Mouse (Mus musculus) heart, embryonic 11.5 days (tissue): ENCODE results near the gene Carmil1. TPM values are rescaled to one million over a fixed set of nuclear protein-coding genes. Genes with fewer than 3 reads are reported as not detected.
"Not testable (repeated sequence)": the region's sequence is repeated elsewhere in the genome, so short reads cannot be mapped to it uniquely, and the experiment has no call there.

Experiments used
- ATAC-seq: fragments of 200-750 bp; cut with Nextera tagmentation; replicated peaks from 2 replicates; pipeline ENCODE4 v1.8.0; 2017; ENCODE audit warnings: moderate library complexity; ENCODE audit not compliant: insufficient number of reproducible peaks, low FRiP score, low TSS enrichment
- H3K27ac ChIP-seq: fragments of 300-500 bp; sonication (generic); 2 replicates; pipeline ENCODE4 v1.5.1; 2014; ENCODE audit warnings: mild to moderate bottlenecking, low read depth, low read length
- H3K27me3 ChIP-seq: fragments of 300-500 bp; sonication (generic); 2 replicates; pipeline ENCODE4 v1.6.1; 2014; ENCODE audit warnings: mild to moderate bottlenecking, low read length, mixed read lengths; ENCODE audit not compliant: control insufficient read depth, insufficient read depth
- H3K36me3 ChIP-seq: fragments of 300-500 bp; sonication (generic); 2 replicates; pipeline ENCODE4 v1.6.1; 2014; ENCODE audit warnings: mild to moderate bottlenecking, low read length, moderate library complexity, mixed read lengths; ENCODE audit not compliant: control insufficient read depth, insufficient read depth
- H3K4me1 ChIP-seq: fragments of 300-500 bp; sonication (generic); 2 replicates; pipeline ENCODE4 v1.6.1; 2014; ENCODE audit warnings: low read length; ENCODE audit not compliant: control insufficient read depth, insufficient read depth
- H3K4me2 ChIP-seq: fragments of 300-500 bp; sonication (generic); 2 replicates; pipeline ENCODE4 v1.6.1; 2014; ENCODE audit warnings: mild to moderate bottlenecking, moderate library complexity
- H3K4me3 ChIP-seq: fragments of 300-500 bp; sonication (generic); 2 replicates; pipeline ENCODE4 v1.5.1; 2014; ENCODE audit warnings: low read depth, low read length
- H3K9ac ChIP-seq: fragments of 300-500 bp; sonication (generic); 2 replicates; pipeline ENCODE4 v1.6.1; 2014; ENCODE audit warnings: mild to moderate bottlenecking, low read depth, low read length, moderate library complexity
- H3K9me3 ChIP-seq: fragments of 300-500 bp; sonication (generic); replicated peaks from 2 replicates; pipeline ENCODE4 v1.6.1; 2016; ENCODE audit warnings: low read length; ENCODE audit not compliant: control insufficient read depth
- WGBS: fragments of 180-500 bp; shearing (Covaris S2); extraction: QIAGEN DNeasy Blood & Tissue Kit; methylation state at CpG from one replicate; pipeline ENCODE4 v1.1.7; 2014; ENCODE audit not compliant: insufficient replicate concordance; 5-methylcytosine and 5-hydroxymethylcytosine counted together
- polyA plus RNA-seq: library from polyadenylated mRNA; unstranded; fragments of >200 nt; fragmentation: Nextera tagmentation; extraction: Ambion mirVana; gene quantifications from 2 replicates; pipeline ENCODE4 v1.2.1, GENCODE M21; 2014

Gene Carmil1
- polyA plus RNA-seq, 1 experiment from 2014 or later: 8.4 TPM

DNA sequence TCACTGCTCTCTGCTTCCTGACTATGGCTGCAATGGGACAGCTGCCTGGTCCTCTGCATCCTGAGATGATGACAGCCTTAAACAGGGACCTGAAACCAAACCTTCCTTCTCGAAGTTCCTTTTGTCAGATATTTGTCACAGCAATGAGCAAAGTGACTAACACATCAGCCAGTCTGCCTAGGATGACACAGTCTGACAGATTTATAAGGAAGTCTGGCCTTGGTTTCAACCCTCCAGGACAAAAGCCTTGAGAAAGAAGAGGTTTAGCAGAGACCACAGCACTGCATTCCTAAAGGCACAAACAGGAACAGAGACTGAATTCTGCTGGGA is 175.3 kb downstream of the Carmil1 start:
- H3K9me3 ChIP-seq: no peaks in the 10 kb centered on the region
- peaks cover 28% of the 10 kb centered on the region for H3K27me3 ChIP-seq
- peaks cover 8% of the 10 kb centered on the region for H3K4me1 ChIP-seq
- H3K4me2 ChIP-seq: no peak overlapping the region
- H3K4me3 ChIP-seq: no peak overlapping the region
- no peak for ATAC-seq
- H3K9ac ChIP-seq: no peak overlapping the region
- H3K36me3 ChIP-seq: no peaks in the 10 kb centered on the region
- 53% methylated on average over 1 of the region's 1 CpGs for WGBS
- no peak overlapping the region for H3K27ac ChIP-seq

DNA sequence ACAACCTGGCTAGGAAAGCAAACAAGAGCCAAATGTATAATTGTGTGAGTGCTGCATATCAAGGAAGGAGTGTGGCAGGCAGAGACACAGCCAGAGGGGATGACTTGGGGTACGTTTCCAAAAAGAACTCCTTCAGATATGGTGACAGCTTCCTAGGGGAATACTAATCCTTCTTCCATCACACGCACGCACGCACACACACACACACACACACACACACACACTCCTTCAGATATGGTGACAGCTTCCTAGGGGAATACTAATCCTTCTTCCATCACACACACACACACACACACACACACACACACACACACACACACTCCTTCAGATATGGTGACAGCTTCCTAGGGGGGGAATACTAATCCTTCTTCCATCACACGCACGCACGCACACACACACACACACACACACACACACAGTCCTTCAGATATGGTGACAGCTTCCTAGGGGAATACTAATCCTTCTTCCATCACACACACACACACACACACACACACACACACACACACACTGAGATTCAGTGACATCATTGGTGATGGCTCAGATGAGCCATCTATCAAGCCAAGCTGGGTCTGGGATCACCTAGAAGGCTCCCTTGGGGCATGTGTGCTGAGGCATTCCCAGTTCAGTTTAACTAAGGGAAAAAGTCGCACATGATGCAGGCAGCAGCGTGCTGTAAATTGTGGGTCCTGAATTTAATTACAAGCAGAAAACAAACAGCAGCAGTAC is 175.8 kb downstream of the Carmil1 start:
- not testable (repeated sequence) for H3K9ac ChIP-seq, H3K27ac ChIP-seq, H3K36me3 ChIP-seq, H3K9me3 ChIP-seq, ATAC-seq, H3K4me2 ChIP-seq, H3K4me3 ChIP-seq, H3K4me1 ChIP-seq
- WGBS: 75% methylated on average over 9 of the region's 9 CpGs
- peaks cover 23% of the 10 kb centered on the region for H3K27me3 ChIP-seq

DNA sequence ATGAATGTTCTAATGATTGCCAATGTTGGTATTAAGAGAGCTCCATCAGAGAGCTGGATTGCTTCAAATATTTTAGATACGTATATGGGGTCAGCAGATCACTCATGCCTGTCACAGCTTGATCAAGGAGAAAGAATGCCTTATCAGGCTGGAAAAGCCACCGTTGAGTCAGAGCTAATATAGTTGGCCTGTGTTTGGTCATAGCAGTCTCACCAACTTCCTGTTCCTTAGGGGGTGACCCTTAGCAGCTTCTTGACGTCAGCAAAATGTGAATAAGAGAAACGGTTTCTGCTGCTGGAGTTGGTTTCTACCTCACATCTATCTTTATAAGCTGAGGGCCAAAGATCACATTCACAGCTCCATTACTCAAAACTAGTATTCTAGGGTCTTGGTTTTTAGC is 176.6 kb downstream of the Carmil1 start:
- Histone ChIP-seq H3K4me2 (no peak overlapping the region), H3K27me3 (peaks cover 21% of the 10 kb centered on the region), H3K36me3 (no peaks in the 10 kb centered on the region), H3K4me1 (peaks cover 8% of the 10 kb centered on the region), H3K9ac (no peak overlapping the region), H3K27ac (no peak overlapping the region), H3K4me3 (no peak overlapping the region), H3K9me3 (no peaks in the 10 kb centered on the region)
- no peak for ATAC-seq
- 32% methylated on average over 4 of the region's 4 CpGs for WGBS

DNA sequence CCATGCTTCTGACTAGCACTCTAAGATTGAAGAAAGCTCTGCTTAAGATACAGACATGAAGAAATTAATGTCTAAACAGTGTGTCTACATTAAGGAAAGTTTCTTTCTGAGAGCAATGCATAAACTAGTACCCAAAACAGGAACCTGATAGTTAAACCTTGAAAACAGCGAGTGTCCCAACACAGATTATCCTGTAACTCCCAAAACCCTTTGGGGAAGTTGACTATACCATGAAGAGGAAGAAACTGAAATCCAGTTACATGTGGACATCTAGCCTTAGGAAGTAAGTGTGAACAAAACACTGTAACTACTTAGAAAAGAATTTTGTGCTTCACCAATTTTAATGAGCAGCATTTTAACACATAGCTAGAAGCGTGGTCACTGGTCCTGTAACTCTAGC is 177.4 kb downstream of the Carmil1 start:
- peaks cover 8% of the 10 kb centered on the region for H3K4me1 ChIP-seq
- peaks cover 21% of the 10 kb centered on the region for H3K27me3 ChIP-seq
- no peak overlapping the region for H3K4me2 ChIP-seq
- H3K27ac ChIP-seq: no peak overlapping the region
- H3K36me3 ChIP-seq: no peaks in the 10 kb centered on the region
- H3K9ac ChIP-seq: no peak overlapping the region
- no peak overlapping the region for H3K4me3 ChIP-seq
- WGBS: 89% methylated on average over 2 of the region's 2 CpGs
- no peaks in the 10 kb centered on the region for H3K9me3 ChIP-seq
- ATAC-seq: no peak

DNA sequence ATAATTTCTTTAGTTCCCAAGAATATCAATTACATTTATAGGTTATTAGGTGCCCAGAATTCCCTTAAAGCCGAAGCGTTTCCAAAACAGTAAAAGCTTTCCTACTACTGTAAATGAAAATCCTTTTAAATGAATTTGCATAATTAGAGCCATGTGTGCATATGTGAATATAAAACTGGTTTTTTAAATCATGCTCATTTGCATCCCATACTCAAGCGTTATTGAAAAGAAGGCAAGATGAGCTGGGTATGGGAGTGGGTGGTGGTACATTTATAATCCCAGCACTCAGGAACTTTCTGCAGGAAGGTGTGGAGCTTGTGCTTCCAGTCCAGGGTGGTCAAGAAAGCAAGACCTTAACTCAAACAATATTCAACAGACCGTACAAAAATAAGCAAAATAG is 178.3 kb downstream of the Carmil1 start:
- H3K27me3 ChIP-seq: peaks cover 27% of the 10 kb centered on the region
- no peaks in the 10 kb centered on the region for H3K36me3 ChIP-seq
- WGBS: 91% methylated on average over 4 of the region's 4 CpGs

DNA sequence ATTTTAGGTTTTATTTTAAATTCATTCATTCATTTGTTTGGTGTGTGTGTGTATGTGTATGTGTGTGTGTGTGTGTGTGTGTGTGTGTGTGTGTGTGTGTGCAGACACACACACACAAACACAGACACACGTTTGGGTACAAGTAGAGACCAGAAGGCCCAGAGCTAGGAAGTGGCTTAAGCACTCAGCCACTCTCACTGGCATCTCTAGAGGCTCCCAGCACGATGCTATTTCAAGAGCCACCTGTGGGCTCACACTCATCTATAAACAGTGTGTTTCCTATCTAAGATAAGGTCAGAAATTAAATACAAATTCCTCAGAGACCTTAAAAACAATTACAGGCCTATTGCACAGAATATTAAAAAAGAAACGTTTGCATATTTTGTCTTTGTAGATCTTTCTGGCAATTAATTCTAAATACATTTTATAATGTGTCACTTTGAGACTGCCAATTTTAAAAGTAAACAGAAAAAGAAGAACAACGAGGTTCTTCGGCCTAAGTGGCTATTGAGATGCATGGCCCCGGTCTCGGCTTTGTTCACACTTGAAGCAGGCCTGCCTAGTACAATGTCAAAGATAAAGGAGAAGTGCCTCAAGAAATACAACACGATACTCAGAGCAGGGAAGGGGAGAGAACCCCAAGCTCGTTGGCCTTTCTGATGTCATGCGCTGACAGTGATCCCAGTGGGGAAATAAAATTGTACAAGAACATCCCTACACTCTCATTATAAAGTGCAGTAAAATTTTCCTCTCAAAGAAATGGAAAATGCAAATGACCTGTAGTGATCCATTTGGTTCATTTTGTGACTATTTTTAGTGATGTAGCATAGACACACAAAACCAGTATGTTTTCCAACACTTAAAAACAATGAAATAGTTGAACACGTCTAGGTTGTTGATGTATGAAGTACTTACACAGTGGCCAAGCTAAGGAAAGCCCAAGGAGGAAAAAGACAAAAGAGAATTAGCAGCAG is 179.2 kb downstream of the Carmil1 start:
- Histone ChIP-seq H3K27ac (no peak overlapping the region), H3K9ac (no peak overlapping the region), H3K9me3 (no peaks in the 10 kb centered on the region), H3K36me3 (no peaks in the 10 kb centered on the region), H3K4me1 (peaks cover 8% of the 10 kb centered on the region), H3K4me2 (no peak overlapping the region), H3K4me3 (no peak overlapping the region), H3K27me3 (peaks cover 21% of the 10 kb centered on the region)
- 43% methylated on average over 11 of the region's 11 CpGs for WGBS
- ATAC-seq: no peak

More for the DNA sequence above, 178.3 kb downstream of the Carmil1 start:
- Histone ChIP-seq H3K4me3 (no peak overlapping the region), H3K4me2 (no peak overlapping the region), H3K4me1 (peaks cover 8% of the 10 kb centered on the region), H3K9me3 (no peaks in the 10 kb centered on the region), H3K27ac (no peak overlapping the region), H3K9ac (no peak overlapping the region)
- ATAC-seq: no peak

DNA sequence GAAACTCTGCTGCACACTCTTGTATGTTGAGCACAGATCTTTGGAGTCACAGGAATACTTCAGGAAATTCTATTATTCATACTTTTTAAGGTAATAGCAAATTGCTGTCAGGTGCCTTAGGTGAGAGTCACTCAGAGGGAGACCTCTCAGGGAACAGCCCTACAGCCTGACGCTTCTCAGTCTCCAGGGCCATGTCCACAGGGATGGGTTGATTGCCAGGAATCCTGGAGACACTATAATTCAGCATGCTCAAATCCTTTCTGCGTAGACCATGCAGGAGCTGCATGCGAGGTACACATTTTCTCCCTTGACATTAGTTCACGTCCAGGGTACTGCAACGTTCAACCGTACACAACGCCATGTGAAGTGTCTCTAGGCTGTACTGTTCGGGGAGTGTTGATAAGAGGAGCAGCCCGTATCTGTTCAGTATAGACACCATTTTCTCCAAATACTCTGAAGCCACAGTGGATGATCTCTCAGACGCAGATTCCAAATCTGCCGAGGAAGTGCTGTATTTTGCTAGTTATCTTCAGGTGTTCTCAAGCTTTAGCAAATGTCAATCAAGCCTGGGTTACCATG is 180.0 kb downstream of the Carmil1 start:
- no peaks in the 10 kb centered on the region for H3K9me3 ChIP-seq
- no peak overlapping the region for H3K4me2 ChIP-seq
- H3K4me1 ChIP-seq: peaks cover 5% of the 10 kb centered on the region; the same call in 1 of the 2 replicates
- H3K27ac ChIP-seq: no peak overlapping the region
- no peaks in the 10 kb centered on the region for H3K36me3 ChIP-seq
- no peak for ATAC-seq
- WGBS: 59% methylated on average over 11 of the region's 11 CpGs
- peaks cover 20% of the 10 kb centered on the region for H3K27me3 ChIP-seq
- no peak overlapping the region for H3K4me3 ChIP-seq
- no peak overlapping the region for H3K9ac ChIP-seq

DNA sequence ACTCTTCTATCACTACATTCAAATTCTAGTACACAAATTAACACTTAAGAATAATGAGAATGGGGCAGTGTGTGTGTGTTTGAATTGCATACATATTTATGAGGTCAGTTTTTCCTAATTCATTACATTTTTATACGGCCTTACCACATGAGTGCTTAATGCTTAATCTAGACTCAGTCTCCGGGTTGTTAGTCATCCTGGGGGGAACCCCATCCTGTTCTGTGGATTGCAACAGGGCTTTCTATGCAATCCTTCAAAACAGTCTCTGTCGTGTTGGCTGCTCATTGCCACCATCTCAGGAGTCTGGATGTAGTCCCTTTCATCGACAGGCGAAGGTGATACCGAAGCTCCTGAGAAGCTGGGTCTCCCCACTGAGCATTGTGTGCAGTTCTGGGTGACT is 184.0 kb downstream of the Carmil1 start:
- Histone ChIP-seq H3K9ac (no peak overlapping the region), H3K9me3 (no peaks in the 10 kb centered on the region), H3K36me3 (no peaks in the 10 kb centered on the region), H3K4me2 (no peak overlapping the region), H3K4me1 (peaks cover 5% of the 10 kb centered on the region; the same call in 1 of the 2 replicates), H3K4me3 (no peak overlapping the region), H3K27ac (no peak overlapping the region), H3K27me3 (peaks cover 15% of the 10 kb centered on the region; the same call in 1 of the 2 replicates)
- ATAC-seq: no peak
- WGBS: 77% methylated on average over 6 of the region's 6 CpGs
